Mouse (Mus musculus): ENCODE data around the gene Syt16.

DNA sequence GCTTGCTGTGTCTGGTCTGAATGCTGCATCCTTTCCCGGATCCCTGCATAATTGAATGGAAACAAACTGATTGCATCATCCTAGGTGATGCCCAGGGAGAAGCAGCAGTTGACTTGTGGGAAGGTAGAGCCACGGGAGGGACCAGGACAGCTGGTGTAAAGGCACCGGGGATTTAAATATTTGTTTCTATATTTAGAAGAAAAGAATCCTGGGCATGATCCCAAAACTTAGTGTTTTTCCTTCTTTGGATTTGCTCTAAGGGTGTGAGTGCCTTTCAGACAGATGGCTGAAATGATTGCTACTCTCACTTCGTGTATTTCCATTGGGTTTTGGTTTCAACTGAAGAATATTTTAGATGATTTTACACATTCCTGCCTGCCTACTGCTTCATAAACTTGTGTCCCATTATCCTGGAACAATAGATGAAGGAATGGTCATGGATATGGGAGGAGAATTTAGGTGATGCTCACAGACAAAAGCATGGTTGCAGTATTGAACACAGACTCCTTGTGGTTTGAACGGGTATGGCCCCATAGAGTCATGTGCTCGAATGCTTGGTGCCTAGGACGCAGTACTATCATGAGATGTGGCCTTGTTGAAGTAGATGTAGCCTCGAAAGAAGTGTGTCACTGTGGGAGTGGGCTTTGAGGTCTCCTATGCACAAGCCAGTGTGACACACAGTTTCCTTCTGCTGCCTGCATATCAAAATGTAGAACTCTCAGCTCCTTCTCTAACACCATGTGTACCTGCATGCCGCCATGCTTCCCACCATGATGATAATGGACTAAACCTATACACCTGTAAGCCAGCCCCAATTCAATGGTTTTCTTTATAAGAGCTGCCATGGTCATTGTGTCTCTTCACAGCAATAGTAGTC lies 306.2 kb downstream of the Syt16 start:
- TF ChIP-seq SRF (IDR thresholded peaks at IDR 0.05; ENCODE audit: control insufficient read depth, insufficient read length, low read depth), result no peak
- TF ChIP-seq MYOG (IDR thresholded peaks at IDR 0.05; ENCODE audit: control insufficient read depth in 1 of 3, insufficient read depth in 1 of 3, insufficient read length in 2 of 3, low read depth in 2 of 3), result peak in 1 of 3 experiments; percentile 65
- TF ChIP-seq POLR2A (IDR thresholded peaks at IDR 0.05; ENCODE audit: insufficient read length, low read depth), result no peak
- TF ChIP-seq CEBPB (IDR thresholded peaks at IDR 0.05; ENCODE audit: insufficient read depth, poor library complexity, severe bottlenecking), result peak; percentile 66; the same call in 1 of the 2 replicates
- no peak for TF ChIP-seq REST (IDR thresholded peaks at IDR 0.05; ENCODE audit: insufficient read depth, insufficient read length)
